Mouse (Mus musculus): ENCODE data around the gene Prkd1. TPM values are rescaled to one million over a fixed set of nuclear protein-coding genes. Genes with fewer than 3 reads are reported as not detected.

Prkd1 gene
- total RNA-seq, 2 experiments from 2014 or later, result 14.5 to 15.4 TPM

DNA sequence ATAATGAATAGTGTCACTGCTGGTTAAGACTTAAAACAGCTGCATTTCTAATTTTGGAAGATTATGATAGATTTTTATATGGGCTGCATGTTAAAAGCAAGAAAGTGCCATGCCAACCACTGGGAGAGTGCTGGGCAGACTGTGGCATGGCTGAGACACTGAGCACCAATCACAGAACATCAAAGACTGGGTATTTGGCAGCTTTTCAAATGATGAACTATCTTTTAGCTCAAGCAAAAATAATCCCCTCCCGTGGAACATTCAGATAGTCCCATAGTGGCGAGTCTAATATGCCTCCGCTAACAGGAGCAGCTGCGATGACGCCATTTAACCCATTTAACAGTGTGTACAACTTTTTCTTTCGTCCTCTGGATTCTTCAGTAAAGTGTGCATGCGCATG is 169.1 kb downstream of the Prkd1 start:
- 0 out of 2 replicates have a peak overlapping the region, but pooled peaks have one; percentile 15 for H3K4me3 ChIP-seq
- no peak for DNase-seq (ENCODE audit: low spot score in 2 of 2)
- no peak for TF ChIP-seq CTCF (conservative IDR thresholded peaks at IDR 0.05)
- H3K27ac ChIP-seq, result no peak overlapping the region

DNA sequence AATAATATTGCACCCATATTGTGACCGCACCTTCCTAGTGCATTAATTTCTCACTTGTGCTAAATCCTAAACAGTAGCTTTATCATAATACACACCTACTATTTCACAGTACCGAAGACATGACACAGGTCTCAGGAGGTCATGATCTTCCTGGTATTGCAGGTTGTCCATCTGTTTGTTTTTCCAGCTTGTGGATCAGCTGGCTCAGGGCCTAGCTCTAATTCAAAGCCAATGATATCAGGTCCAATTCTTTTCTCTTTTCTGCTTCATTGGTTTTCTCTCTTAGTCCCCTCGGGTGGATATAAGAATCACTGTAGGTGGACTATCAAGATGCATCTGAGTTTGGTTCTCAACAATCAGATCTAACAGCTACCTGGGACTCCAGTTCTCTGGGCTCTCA is 191.7 kb downstream of the Prkd1 start:
- no peak overlapping the region for H3K4me3 ChIP-seq
- H3K27ac ChIP-seq, result no peak overlapping the region
- DNase-seq (ENCODE audit: low spot score in 2 of 2), result no peak
- no peak for TF ChIP-seq CTCF (conservative IDR thresholded peaks at IDR 0.05)

DNA sequence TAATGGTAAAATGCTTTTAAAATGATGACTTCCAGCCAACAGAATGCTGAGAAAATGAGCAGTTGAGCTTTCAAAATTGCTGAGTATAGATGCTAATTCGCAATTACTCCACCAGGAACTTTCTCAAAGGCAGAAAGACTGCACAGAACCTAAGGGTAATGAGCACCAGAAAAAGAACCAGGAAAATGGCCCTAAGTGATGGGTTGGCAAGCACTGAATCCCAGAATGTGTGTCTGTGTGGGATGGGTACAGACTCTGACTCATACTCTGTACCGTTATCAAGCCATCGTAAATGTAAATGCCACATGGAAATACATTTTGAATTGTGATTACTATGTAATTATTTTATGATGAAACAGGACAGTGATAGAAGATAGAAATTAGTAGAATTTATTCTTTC is 197.1 kb downstream of the Prkd1 start:
- TF ChIP-seq CTCF (conservative IDR thresholded peaks at IDR 0.05), result no peak
- Histone ChIP-seq H3K4me3 (no peak overlapping the region), H3K27ac (peak overlapping the region; percentile 53; the same call in 1 of the 2 replicates)
- peak in 1 of 2 experiments; percentile 54 for DNase-seq (ENCODE audit: low spot score in 2 of 2)

DNA sequence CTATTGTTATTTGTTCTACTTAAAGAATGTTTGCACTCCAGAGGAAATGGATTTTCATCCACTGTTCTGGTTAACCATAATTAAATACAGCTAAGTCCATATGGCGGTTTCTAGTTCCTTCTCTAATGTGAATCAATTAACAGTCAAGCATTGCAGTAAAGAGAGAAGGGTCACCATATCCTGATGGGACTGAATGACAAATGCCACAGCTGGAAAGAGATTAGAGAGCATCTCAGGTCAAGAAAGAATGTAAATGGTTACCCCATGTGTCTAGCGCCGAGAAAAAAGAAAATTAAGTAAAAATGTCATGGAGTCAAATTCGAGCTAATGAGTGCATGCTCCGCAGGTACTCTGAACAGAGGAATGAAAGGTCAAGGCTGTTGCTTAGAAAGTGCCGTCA is 212.2 kb downstream of the Prkd1 start:
- Histone ChIP-seq H3K27ac (no peak overlapping the region), H3K4me3 (no peak overlapping the region)
- DNase-seq (ENCODE audit: low spot score in 2 of 2), result no peak
- no peak for TF ChIP-seq CTCF (conservative IDR thresholded peaks at IDR 0.05)

DNA sequence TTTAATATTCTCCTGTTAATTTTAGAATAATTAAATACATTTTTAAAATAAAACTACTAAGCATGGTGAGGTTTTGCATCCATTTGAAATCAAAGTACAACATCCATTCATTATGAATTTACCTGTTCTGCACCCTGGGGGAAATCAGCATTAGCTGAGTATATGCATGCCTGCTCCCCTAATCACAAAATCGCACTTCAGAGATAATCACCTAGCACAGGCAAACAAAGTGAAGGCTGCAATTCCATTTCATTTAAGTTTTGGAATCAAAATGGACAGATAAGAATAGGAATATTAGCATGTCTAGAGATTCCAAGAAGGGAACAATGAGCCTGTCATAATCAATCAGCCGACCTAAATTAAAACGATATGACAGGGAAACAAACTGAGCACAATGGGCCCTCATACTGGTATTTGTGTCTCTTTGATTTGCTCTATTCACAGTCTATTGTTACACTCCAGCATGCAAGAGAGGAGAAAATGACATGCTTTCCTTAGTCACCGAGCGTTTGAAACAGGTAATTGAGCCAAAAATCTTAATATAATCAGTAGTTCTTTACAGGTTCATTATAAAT is 218.7 kb downstream of the Prkd1 start:
- no peak for TF ChIP-seq CTCF (conservative IDR thresholded peaks at IDR 0.05)
- DNase-seq (ENCODE audit: low spot score in 2 of 2), result no peak
- Histone ChIP-seq H3K27ac (no peak overlapping the region), H3K4me3 (no peak overlapping the region)

DNA sequence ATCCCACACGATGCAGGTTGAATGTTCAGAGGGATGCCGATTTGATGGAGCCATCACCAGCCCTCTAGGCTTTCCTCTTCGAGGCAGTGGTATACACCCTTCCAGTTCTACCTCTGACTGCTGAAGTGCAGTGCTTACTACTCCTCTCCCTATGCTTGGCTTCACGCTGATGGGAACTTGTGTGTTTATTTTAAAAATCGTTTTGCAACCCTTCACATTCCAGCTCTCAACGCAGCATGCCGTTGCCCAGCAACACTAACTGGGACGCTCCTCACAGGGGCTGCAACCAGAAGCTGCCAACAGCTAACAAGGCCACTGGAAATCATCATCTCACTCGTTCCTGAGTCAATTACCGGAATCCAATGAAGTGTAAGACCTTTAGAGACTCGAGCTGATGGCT is 296.5 kb downstream of the Prkd1 start:
- DNase-seq (ENCODE audit: low spot score in 2 of 2), result peak; percentile 42 to 45
- Histone ChIP-seq H3K4me3 (peak overlapping the region; percentile 44), H3K27ac (peak overlapping the region; percentile 56)
- no peak for TF ChIP-seq CTCF (conservative IDR thresholded peaks at IDR 0.05)

DNA sequence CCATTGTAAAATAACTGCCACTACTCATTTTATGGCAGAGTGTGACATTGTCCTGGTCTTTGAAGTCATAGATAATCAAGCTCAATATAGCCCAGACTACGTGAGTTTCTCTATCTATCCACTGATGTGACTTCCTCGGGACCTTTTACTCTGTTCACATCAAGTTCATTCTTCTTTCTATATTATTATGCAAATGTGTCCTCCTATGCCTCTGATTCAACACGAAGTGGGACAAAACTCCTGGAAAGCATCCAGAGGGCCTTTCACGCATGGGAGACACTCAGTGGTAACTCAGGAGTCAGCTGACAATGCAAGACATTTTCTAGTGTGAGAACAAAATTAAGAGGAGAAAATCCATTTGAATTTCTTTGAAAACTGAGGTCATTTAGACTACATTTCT is 315.7 kb downstream of the Prkd1 start:
- DNase-seq (ENCODE audit: low spot score in 2 of 2), result no peak
- TF ChIP-seq CTCF (conservative IDR thresholded peaks at IDR 0.05), result no peak
- Histone ChIP-seq H3K27ac (no peak overlapping the region), H3K4me3 (no peak overlapping the region)

DNA sequence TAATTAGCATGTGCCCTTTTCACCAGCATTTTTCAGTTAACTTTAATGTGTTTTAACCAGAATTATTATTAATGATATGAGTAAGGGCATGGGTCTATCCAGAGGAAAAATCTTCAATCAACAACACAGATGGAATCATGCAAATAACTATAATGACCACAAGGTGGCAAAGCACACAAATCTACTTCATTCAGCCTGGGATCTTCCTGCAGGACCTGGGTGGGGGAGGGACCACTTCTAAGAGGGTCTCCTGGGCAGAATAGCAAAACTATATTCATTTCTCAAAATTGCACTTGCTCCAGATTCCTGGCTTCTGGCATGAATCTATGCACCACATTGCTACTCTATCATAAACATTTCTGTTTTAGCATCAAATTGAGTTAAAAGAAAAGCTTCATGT is 334.3 kb downstream of the Prkd1 start:
- TF ChIP-seq CTCF (conservative IDR thresholded peaks at IDR 0.05), result peak; percentile 86
- peak; percentile 1 to 18 for DNase-seq (ENCODE audit: low spot score in 2 of 2)
- no peak overlapping the region for H3K4me3 ChIP-seq
- no peak overlapping the region for H3K27ac ChIP-seq

DNA sequence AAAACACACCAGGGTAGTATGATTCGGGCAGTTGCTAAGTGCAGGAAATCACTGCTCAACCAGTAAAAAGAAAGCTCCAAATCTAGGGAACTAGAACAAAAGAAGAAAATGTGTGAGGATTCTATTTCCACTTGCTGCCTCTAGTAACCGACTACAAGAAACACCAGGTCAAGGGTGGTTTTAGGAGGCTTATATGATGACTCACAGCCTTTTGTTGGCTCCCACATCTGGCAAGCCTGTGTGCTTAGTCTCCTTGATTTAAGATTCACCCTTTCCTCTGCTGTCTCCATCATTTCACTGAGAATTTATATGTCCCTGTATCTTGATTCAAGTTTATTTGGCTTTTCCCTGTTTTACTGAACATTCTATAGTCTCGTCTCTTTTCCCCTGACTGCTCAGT is 339.6 kb downstream of the Prkd1 start:
- H3K4me3 ChIP-seq, result no peak overlapping the region
- H3K27ac ChIP-seq, result no peak overlapping the region
- no peak for DNase-seq (ENCODE audit: low spot score in 2 of 2)
- no peak for TF ChIP-seq CTCF (conservative IDR thresholded peaks at IDR 0.05)

DNA sequence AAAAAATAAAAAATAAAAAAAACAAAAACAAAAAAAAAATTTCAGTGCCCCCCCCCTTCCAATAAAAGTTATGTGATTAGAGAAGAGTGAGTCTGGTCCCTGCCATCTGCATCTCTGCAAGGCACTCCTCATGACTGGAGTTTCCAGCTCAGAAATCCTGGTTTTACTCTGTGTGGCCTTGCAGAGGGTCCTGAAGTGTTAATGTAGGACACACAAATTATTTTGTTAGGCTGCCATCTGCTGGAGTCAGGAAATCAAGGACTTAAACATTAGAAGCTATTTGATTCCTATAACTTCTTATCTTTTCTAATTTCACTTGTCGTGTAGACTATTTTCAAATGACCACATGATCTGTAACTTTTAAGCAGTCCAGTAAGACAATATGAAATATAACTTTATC is 347.6 kb downstream of the Prkd1 start:
- peak in 1 of 2 experiments; percentile 29 for DNase-seq (ENCODE audit: low spot score in 2 of 2)
- no peak overlapping the region for H3K27ac ChIP-seq
- H3K4me3 ChIP-seq, result no peak overlapping the region
- TF ChIP-seq CTCF (conservative IDR thresholded peaks at IDR 0.05), result peak; percentile 76

DNA sequence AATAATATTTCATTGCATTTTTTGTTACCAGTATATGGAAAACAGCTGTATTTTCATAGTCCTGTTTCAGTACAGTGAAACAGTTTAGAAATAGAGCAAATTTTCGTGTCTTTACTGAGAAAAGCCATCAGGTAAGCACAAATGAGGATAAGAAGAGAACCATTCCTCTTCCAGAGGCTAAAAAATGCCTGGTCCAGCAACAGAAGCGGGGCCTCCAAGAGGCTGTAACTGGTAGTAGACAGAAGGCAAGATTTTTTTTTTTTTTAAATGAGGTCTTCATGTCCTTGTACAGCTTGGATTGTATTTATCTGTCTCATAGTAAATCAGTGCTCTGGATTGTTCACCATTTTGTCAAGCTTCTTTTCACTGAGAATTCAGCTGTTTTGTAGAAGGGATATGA is 352.8 kb downstream of the Prkd1 start:
- no peak for DNase-seq (ENCODE audit: low spot score in 2 of 2)
- peak; percentile 50 for TF ChIP-seq CTCF (conservative IDR thresholded peaks at IDR 0.05)
- Histone ChIP-seq H3K27ac (peak overlapping the region; percentile 67), H3K4me3 (no peak overlapping the region)

DNA sequence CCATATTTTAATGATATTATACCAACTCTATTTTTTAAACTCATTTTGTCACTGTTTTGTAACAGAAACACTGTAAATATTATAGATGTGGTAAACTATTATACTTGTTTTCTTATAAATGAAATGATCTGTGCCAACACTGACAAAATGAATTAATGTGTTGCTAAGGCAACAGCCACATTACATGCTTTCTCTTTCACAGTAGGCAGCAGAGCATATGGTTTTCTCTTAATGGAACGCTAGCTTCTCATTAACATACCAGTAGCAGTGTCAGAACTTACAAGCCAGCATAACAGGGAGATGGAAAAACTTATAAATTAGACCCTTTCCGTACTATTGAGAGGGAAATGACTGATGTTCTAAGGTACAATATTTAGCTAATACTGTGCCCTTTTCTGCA is 353.3 kb downstream of the Prkd1 start:
- Histone ChIP-seq H3K4me3 (no peak overlapping the region), H3K27ac (peak overlapping the region; percentile 67)
- peak in 1 of 2 experiments; percentile 57 for DNase-seq (ENCODE audit: low spot score in 2 of 2)
- TF ChIP-seq CTCF (conservative IDR thresholded peaks at IDR 0.05), result no peak

DNA sequence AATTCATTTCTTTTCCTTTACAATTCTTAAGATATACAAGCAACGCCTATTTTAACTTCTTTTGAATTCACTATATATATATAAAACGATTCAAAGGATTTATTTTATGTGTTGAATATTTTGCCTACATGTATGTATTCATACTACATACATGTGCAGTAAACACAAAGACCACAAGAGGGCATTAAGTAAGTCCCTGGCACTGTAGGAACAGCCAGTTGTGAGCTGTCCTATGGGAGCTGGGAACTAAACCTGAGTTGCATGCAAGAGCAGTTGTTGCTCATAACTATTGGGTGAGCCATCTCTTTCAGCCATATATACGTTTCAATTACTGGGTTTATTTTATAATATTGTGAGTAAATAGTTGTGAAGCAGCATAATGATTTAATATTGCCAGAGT is 356.1 kb downstream of the Prkd1 start:
- Histone ChIP-seq H3K27ac (no peak overlapping the region), H3K4me3 (no peak overlapping the region)
- DNase-seq (ENCODE audit: low spot score in 2 of 2), result no peak
- TF ChIP-seq CTCF (conservative IDR thresholded peaks at IDR 0.05), result peak; percentile 55
